ENCODE assay signal across 22 mouse cellular contexts in genomic region chr3:68604467-68604866, GRCm38 (mm10).
DNase-seq lines count a peak whose midpoint lies in the region; ATAC-seq and TF ChIP-seq lines count a peak whose summit lies in the region.
"Had no signal": no experiment of that assay in that cellular context is flagged by ENCODE, and none has a peak within 500 bp of the region (broad histone marks: within the 10 kb centered on the region; RNA-seq: fewer than 3 reads in every experiment).

No protein-coding gene starts in this region.

- no peak for ATAC-seq in forebrain, postnatal 0 days
- ATAC-seq in hindbrain, embryonic 15.5 days (ENCODE audit: low FRiP score, low read depth): no peak
- ATAC-seq in midbrain, postnatal 0 days (ENCODE audit: low FRiP score): no peak
- ATAC-seq: activated CD4-positive, CD25-positive, alpha-beta regulatory T cell, adult 4 months; liver, postnatal 0 days; Patski had no signal

- H3K27me3 ChIP-seq in forebrain, postnatal 0 days (ENCODE audit: insufficient read depth, low read length): no peaks in the 10 kb centered on the region
- no peaks in the 10 kb centered on the region for H3K27me3 ChIP-seq in hindbrain, embryonic 15.5 days
- H3K27me3 ChIP-seq in midbrain, postnatal 0 days (ENCODE audit: insufficient read depth, low read length): no peaks in the 10 kb centered on the region
- H3K27me3 ChIP-seq: embryonic facial prominence, embryonic 15.5 days; heart, embryonic 15.5 days; neural tube, embryonic 12.5 days; Patski had no signal

- DNase-seq in layer of hippocampus, adult 2 months (ENCODE audit: low spot score in 2 of 2): no peak
- DNase-seq in layer of hippocampus, postnatal 25 days (ENCODE audit: extremely low spot score in 1 of 2, low spot score in 1 of 2): no peak
- DNase-seq in forebrain, postnatal 0 days: no peak
- DNase-seq in midbrain, postnatal 0 days (ENCODE audit: low spot score): no peak
- DNase-seq in thymus, postnatal 0 days (ENCODE audit: low spot score): no peak
- no peak for DNase-seq in kidney, postnatal 25 days
- DNase-seq in thymus, postnatal 4 days: no peak
- DNase-seq: adrenal gland, postnatal 25 days; heart, adult 18-20 months; kidney, adult 18-20 months; kidney, postnatal 4 days; liver; liver, postnatal 0 days; lung, postnatal 36 days; spleen, adult 18-20 months; thymus, postnatal 36 days had no signal

- peak overlapping the region; percentile 12; the same call in 1 of the 2 replicates for H3K4me3 ChIP-seq in layer of hippocampus, adult 2 months
- no peak overlapping the region for H3K4me3 ChIP-seq in forebrain, postnatal 0 days (ENCODE audit: low read depth, low read length)
- H3K4me3 ChIP-seq in hindbrain, embryonic 15.5 days: no peak overlapping the region
- no peak overlapping the region for H3K4me3 ChIP-seq in midbrain, postnatal 0 days (ENCODE audit: low read depth, low read length)
- H3K4me3 ChIP-seq: embryonic facial prominence, embryonic 15.5 days; heart, embryonic 15.5 days; neural tube, embryonic 12.5 days had no signal

- no peak for TF ChIP-seq CTCF in layer of hippocampus, adult 2 months (conservative IDR thresholded peaks at IDR 0.05)
- no peak for TF ChIP-seq CTCF in forebrain, postnatal 0 days (IDR thresholded peaks at IDR 0.05; ENCODE audit: low read depth)
- no peak for TF ChIP-seq CTCF in midbrain, postnatal 0 days (IDR thresholded peaks at IDR 0.05)

- 73% methylated on average over 10 of the region's 10 CpGs for WGBS in forebrain, postnatal 0 days
- 48% methylated on average over 10 of the region's 10 CpGs for WGBS in hindbrain, embryonic 15.5 days
- WGBS in midbrain, postnatal 0 days: 54% methylated on average over 10 of the region's 10 CpGs

- no peaks in the 10 kb centered on the region for H3K4me1 ChIP-seq in forebrain, postnatal 0 days (ENCODE audit: insufficient read depth)
- peaks cover 29% of the 10 kb centered on the region for H3K4me1 ChIP-seq in hindbrain, embryonic 15.5 days (replicated peaks)
- H3K4me1 ChIP-seq in midbrain, postnatal 0 days (ENCODE audit: insufficient read depth, low read length): peaks cover 2% of the 10 kb centered on the region; the same call in 1 of the 2 replicates
- H3K4me1 ChIP-seq: embryonic facial prominence, embryonic 15.5 days; neural tube, embryonic 12.5 days had no signal

- no peaks in the 10 kb centered on the region for H3K36me3 ChIP-seq in forebrain, postnatal 0 days (ENCODE audit: insufficient read depth)
- no peaks in the 10 kb centered on the region for H3K36me3 ChIP-seq in hindbrain, embryonic 15.5 days
- H3K36me3 ChIP-seq in midbrain, postnatal 0 days (ENCODE audit: insufficient read depth, low read length): peaks cover 3% of the 10 kb centered on the region; the same call in 1 of the 2 replicates
- H3K36me3 ChIP-seq: embryonic facial prominence, embryonic 15.5 days had no signal

- peak overlapping the region; percentile 76 for H3K27ac ChIP-seq in layer of hippocampus, adult 2 months
- 0 out of 2 replicates have a peak overlapping the region, but pooled peaks have one; percentile 0 for H3K27ac ChIP-seq in forebrain, postnatal 0 days (ENCODE audit: low read depth, low read length)
- H3K27ac ChIP-seq in hindbrain, embryonic 15.5 days (replicated peaks): peak overlapping the region; percentile 48
- H3K27ac ChIP-seq in midbrain, postnatal 0 days (ENCODE audit: low read depth, low read length): peak overlapping the region; percentile 18; the same call in 1 of the 2 replicates
- H3K27ac ChIP-seq: embryonic facial prominence, embryonic 15.5 days; heart, embryonic 15.5 days; neural tube, embryonic 12.5 days had no signal

- no peak overlapping the region for H3K9ac ChIP-seq in forebrain, postnatal 0 days
- H3K9ac ChIP-seq in hindbrain, embryonic 15.5 days: no peak overlapping the region
- H3K9ac ChIP-seq in midbrain, postnatal 0 days (replicated peaks; ENCODE audit: low read length, poor library complexity, severe bottlenecking): no peak overlapping the region
- H3K9ac ChIP-seq: embryonic facial prominence, embryonic 15.5 days; heart, embryonic 15.5 days; liver, postnatal 0 days; neural tube, embryonic 12.5 days had no signal

- H3K9me3 ChIP-seq in forebrain, postnatal 0 days (ENCODE audit: low read length): no peaks in the 10 kb centered on the region
- H3K9me3 ChIP-seq in hindbrain, embryonic 15.5 days: no peaks in the 10 kb centered on the region
- H3K9me3 ChIP-seq in midbrain, postnatal 0 days (ENCODE audit: low read length): no peaks in the 10 kb centered on the region
- H3K9me3 ChIP-seq: embryonic facial prominence, embryonic 15.5 days; heart, embryonic 15.5 days; neural tube, embryonic 12.5 days had no signal

- H3K4me2 ChIP-seq in forebrain, postnatal 0 days (ENCODE audit: low read depth): no peak overlapping the region
- H3K4me2 ChIP-seq in hindbrain, embryonic 15.5 days: no peak overlapping the region; the same call in 1 of the 2 replicates
- no peak overlapping the region for H3K4me2 ChIP-seq in midbrain, postnatal 0 days (ENCODE audit: low read depth, low read length, poor library complexity, severe bottlenecking)
- H3K4me2 ChIP-seq: embryonic facial prominence, embryonic 15.5 days; heart, embryonic 15.5 days; neural tube, embryonic 12.5 days had no signal

Comparison
In these comparisons a context has a peak if more than half of its experiments do, and no peak if none do; other contexts are left out.
1. H3K27ac ChIP-seq: peak in every context shown above with its lines; median percentile 76 in layer of hippocampus, adult 2 months; 48 in hindbrain, embryonic 15.5 days; 18 in midbrain, postnatal 0 days; 0 in forebrain, postnatal 0 days.